Mouse (Mus musculus) megakaryocyte, adult 5-6 weeks (primary cell): ENCODE results near the gene Chrm4. TPM values are rescaled to one million over a fixed set of nuclear protein-coding genes. Genes with fewer than 3 reads are reported as not detected.

Experiments
- ATAC-seq: 2 replicates; pipeline ENCODE4 v1.8.0; 2016; ENCODE audit warnings: mild to moderate bottlenecking, inconsistent platforms; ENCODE audit not compliant: poor library complexity, severe bottlenecking
- total RNA-seq, 2 experiments: library from RNA; stranded (forward) in 1 of 2; stranded (reverse) in 1 of 2; fragments of 153-499, 151-499 nt in 1 of 2; fragments of 221-1000, 200-1000 nt in 1 of 2; gene quantifications; 2 replicates each; pipeline versions ENCODE4 v1.2.3 to v1.2.4; 2015 to 2017

The Chrm4 gene
- total RNA-seq, 2 experiments from 2014 or later: not detected

- ATAC-seq: peak; percentile 46
Observed at GRCm38 (mm10) chr2:91921790-91922570, 5.1 kb upstream of the Chrm4 start.

GRCm38 (mm10) chr2:91922586-91923414 is 4.2 kb upstream of the Chrm4 start:
- no peak for ATAC-seq

GRCm38 (mm10) chr2:91923415-91924337 is 3.4 kb upstream of the Chrm4 start:
- peak; percentile 52 for ATAC-seq

DNA sequence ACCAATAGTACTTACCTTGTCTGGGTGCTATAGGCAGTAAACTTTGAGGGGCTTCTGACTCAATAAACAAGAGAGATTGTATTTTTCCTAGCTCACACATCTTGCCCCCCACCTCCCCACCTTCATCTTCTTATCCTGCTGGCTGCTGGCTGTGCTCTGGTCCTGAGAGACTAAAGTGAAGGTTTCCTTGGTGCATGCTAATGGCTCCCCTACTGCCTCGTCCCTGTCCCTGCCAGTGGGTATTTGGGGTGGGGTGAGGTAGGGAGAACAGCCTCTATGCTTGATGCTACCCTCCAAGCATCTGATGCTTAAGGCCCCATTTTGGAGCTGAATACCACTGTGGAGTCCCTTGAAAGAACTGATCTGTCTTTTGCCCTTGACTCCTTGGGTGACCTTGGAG is 2.3 kb upstream of the Chrm4 start:
- no peak for ATAC-seq

GRCm38 (mm10) chr2:91925442-91925841 is 1.6 kb upstream of the Chrm4 start:
- ATAC-seq: no peak

- peak; percentile 68 for ATAC-seq
Observed at GRCm38 (mm10) chr2:91927826-91928533, 931 bp downstream of the Chrm4 start.

DNA sequence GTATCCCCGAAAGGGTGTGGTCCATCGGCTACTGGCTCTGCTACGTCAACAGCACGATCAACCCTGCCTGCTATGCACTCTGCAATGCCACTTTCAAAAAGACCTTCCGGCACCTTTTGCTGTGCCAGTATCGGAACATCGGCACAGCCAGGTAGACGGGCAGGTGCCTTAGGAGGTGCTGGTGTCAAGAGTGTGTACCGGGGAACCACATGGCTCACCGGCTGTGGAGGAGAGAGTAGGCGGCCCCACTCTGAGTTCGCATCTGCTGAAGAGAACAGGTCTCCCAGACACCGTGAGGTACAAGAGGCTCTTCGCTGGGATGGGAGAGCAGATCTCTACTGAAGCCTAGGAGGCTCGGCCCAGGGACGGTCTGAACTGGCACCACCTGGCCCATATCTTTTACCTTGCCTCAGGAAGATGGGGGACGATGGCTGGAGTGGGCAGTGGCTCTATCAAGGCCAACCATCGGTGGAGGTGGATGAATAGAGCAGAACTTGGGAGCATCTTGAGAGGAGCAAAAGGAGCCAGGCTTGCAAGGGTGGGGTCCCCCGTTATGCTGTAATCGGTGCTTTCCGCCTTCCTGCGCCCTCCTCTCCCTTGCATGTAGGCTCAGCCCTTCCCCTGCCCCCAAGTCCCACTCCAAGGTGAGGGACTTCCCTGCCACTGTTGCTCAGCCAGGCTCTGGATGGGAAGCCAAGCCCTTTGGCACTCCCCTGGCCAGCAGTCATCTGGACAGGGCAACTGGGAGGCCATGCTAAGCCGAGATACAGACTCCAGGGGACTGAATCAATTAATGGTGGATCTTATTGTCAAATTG is 1.7 kb downstream of the Chrm4 start:
- no peak for ATAC-seq

- no peak for ATAC-seq
Observed at GRCm38 (mm10) chr2:91929455-91929854, 2.4 kb downstream of the Chrm4 start.

DNA sequence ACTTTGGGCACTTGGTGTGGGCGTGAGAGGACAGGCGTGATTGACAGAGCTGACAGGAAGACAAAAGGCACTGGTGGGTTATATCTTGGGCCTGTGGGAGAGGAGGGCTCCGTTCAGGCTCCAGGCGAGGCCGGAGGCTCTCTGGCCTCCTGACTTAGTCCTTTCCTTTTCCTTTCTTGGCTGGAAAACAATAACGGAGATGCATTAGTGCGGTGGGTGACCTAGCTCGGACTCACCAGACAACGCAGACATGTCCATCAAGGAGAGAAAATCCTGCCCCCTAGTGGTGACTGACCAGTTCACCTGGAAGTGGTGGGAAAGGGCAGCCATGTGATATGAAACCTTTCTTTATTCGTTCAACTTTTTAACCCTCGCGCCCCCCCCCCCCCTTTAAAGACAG is 2.9 kb downstream of the Chrm4 start:
- 0 out of 2 replicates have a peak, but pooled peaks have one; percentile 25 for ATAC-seq

GRCm38 (mm10) chr2:91930761-91931291 is 3.8 kb downstream of the Chrm4 start:
- ATAC-seq: no peak

GRCm38 (mm10) chr2:91931328-91932159 is 4.5 kb downstream of the Chrm4 start:
- no peak for ATAC-seq

DNA sequence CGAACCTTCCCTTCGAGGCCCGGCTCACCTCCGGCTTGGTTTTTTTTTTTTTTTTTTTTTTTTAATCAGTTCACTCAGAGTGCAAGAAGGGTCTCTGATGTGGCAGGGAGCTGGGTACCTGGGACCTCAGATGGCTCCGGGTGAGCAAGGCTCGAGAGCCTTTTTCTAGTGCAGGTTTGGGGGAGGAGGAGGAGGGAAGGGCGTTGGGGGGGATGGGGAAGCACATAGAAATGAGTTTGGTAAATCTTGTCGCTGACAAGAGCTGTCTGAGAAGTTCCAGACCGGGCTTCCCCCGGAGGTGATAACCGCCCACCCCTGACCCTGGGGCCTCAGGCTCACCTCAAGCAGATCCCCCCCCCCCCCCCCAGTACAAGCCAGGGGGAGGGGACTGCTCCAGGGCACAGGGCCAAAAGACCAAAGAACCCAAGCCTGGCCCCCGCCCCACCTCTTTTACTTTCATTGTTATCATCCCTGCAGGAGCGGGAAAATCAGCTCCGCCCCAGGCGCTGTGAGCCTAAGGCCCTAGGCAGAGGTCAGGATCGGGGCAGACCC is 5.2 kb downstream of the Chrm4 start, which contains the start of gene Mdk:
Gene Mdk, minus strand, starts transcription at position 138 of the 552 bp plus-strand sequence.
- no peak for ATAC-seq

DNA sequence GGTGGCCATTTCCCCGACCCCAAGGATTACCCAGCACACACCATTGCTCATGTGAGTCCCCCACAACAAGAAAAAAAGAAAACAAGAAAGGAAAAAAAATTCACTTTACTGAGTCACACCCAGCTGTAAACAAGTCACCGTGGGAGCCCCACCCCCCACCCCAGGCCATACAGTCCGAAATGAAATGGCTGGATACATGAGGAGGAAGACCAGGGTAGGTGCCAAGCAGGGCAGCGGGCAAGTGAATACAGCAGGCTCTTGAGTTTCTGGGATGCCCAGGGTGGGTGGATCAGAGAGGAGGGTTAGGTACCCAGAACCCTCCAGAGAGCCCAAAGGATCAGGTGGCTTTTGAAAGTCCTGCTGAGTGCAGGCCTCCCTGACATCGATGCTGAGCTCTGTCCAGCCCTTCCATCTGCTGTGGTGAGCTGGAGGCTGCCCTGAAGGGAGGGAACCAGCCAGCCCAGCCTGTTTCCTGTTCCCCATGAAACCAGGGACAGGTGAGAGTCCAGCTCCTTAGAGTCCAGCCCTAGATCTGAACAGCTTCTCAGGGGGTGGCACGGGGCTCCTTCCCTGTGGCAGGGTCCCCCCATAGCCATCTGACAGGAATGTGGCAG is 5.8 kb downstream of the Chrm4 start:
- ATAC-seq: no peak

DNA sequence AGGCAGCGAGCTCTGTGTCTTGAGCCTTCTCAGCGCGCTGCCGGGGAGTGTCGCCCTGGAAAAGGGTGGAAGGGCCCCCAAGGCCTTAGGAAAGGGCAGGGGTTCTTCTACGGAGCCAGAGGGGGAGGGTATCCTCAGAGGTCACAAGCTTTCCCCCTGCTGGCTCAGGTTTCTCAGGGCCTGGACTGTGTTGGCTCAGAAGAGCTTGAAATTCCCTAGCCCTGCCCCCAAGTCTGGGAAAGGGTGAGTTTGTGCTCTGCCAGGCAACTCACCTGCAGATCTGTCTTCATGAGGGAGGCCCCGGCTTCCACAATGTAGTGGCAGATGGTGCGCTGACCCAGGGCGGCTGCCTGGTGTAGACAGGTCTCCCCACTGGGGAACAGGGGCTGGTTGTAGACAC is 6.4 kb downstream of the Chrm4 start:
- no peak for ATAC-seq

- peak; percentile 46 for ATAC-seq
Observed at GRCm38 (mm10) chr2:91934016-91934415, 7.0 kb downstream of the Chrm4 start.

DNA sequence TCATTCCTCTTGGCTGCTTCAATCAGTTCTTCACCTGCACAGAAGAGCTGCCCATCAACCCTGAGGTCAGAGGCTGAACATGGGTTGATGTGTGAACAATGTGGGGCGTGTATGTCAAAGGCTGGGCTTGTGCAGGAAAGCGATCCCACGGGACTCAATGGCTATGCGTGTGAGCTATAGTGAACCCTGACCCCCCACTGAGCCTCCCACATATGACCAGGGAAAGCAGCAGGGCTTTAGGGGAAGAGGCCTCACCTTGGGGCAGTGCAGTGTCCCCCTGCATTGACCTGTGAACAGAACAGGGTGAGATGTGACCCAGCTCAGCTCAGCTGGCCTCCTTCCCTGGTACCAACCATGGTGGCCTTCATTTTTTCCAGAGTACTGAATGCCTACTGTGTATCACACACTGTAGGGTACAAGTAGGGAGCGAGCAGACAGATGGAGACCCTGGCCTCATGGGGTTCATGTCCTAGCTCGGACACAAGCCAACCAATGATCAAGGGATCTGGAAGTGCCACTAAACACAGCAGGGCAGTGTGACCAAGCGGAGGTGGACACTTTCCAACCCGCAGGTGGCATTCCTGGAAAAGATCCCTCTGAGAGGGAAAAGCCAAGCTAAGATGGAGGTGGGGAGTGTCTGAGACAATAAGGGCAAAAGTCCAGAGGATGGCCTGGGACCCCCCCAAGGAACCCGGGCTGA is 7.9 kb downstream of the Chrm4 start:
- ATAC-seq: no peak

GRCm38 (mm10) chr2:91936154-91936553 is 9.1 kb downstream of the Chrm4 start:
- ATAC-seq: no peak
